Mouse (Mus musculus) heart, embryonic 16.5 days (tissue): ENCODE data around the gene Ccr8. TPM values are rescaled to one million over a fixed set of nuclear protein-coding genes. Genes with fewer than 3 reads are reported as not detected.

Experiments used
- ATAC-seq: fragments of 200-750 bp; cut with Nextera tagmentation; replicated peaks from 2 replicates; pipeline ENCODE4 v1.8.0; 2017; ENCODE audit warnings: moderate number of reproducible peaks; ENCODE audit not compliant: insufficient read depth, low FRiP score; ENCODE audit errors: extremely low read depth
- H3K27ac ChIP-seq: fragments of 300-500 bp; sonication (generic); 2 replicates; pipeline ENCODE4 v1.5.1; 2014; ENCODE audit warnings: mild to moderate bottlenecking, low read length, control low read depth, moderate library complexity
- H3K27me3 ChIP-seq: fragments of 300-500 bp; sonication (generic); 2 replicates; pipeline ENCODE4 v1.6.1; 2014; ENCODE audit warnings: low read length, mixed read lengths; ENCODE audit not compliant: control insufficient read depth, insufficient read depth
- H3K36me3 ChIP-seq: fragments of 300-500 bp; sonication (generic); 2 replicates; pipeline ENCODE4 v1.6.1; 2014; ENCODE audit not compliant: control insufficient read depth, insufficient read depth
- H3K4me1 ChIP-seq: fragments of 300-500 bp; sonication (generic); 2 replicates; pipeline ENCODE4 v1.6.1; 2014; ENCODE audit warnings: low read length, mixed read lengths; ENCODE audit not compliant: control insufficient read depth, insufficient read depth
- H3K4me2 ChIP-seq: fragments of 300-500 bp; sonication (generic); 2 replicates; pipeline ENCODE4 v1.6.1; 2014; ENCODE audit warnings: low read depth, mild to moderate bottlenecking, control low read depth, low read length
- H3K4me3 ChIP-seq: fragments of 300-500 bp; sonication (generic); 2 replicates; pipeline ENCODE4 v1.5.1; 2014; ENCODE audit warnings: mild to moderate bottlenecking, control low read depth, low read length
- H3K9ac ChIP-seq: fragments of 300-500 bp; sonication (generic); 2 replicates; pipeline ENCODE4 v1.6.1; 2014; ENCODE audit warnings: low read length, control low read depth
- H3K9me3 ChIP-seq: fragments of 300-500 bp; sonication (generic); replicated peaks from 2 replicates; pipeline ENCODE4 v1.6.1; 2016; ENCODE audit warnings: low read length; ENCODE audit not compliant: control insufficient read depth
- WGBS: fragments of 180-500 bp; shearing (Covaris S2); extraction: QIAGEN DNeasy Blood & Tissue Kit; methylation state at CpG from one replicate; pipeline ENCODE4 v1.1.7; 2014; 5-methylcytosine and 5-hydroxymethylcytosine counted together
- polyA plus RNA-seq: library from polyadenylated mRNA; unstranded; fragments of >200 nt; fragmentation: Nextera tagmentation; extraction: Ambion mirVana; gene quantifications from 2 replicates; pipeline ENCODE4 v1.2.1, GENCODE M21; 2015

Gene Ccr8
- polyA plus RNA-seq, 1 experiment from 2014 or later, result 4.4 TPM

- 73% methylated on average over 5 of the region's 5 CpGs for WGBS
Observed at GRCm38 (mm10) chr9:120081967-120082366, 9.9 kb upstream of the Ccr8 start.

GRCm38 (mm10) chr9:120082691-120083090 is 9.2 kb upstream of the Ccr8 start:
- H3K4me1 ChIP-seq, result no peaks in the 10 kb centered on the region
- 77% methylated on average over 4 of the region's 4 CpGs for WGBS
- ATAC-seq, result no peak
- 0 out of 2 replicates have a peak, but pooled peaks cover 4% of the 10 kb centered on the region for H3K9me3 ChIP-seq
- H3K9ac ChIP-seq, result no peak overlapping the region
- H3K27me3 ChIP-seq, result no peaks in the 10 kb centered on the region
- H3K36me3 ChIP-seq, result no peaks in the 10 kb centered on the region
- H3K27ac ChIP-seq, result no peak overlapping the region
- H3K4me3 ChIP-seq, result no peak overlapping the region
- H3K4me2 ChIP-seq, result no peak overlapping the region

More at GRCm38 (mm10) chr9:120081967-120082366, 9.9 kb upstream of the Ccr8 start:
- Histone ChIP-seq H3K9me3 (0 out of 2 replicates have a peak, but pooled peaks cover 4% of the 10 kb centered on the region), H3K4me1 (no peaks in the 10 kb centered on the region), H3K9ac (no peak overlapping the region), H3K4me3 (no peak overlapping the region), H3K4me2 (no peak overlapping the region), H3K27me3 (no peaks in the 10 kb centered on the region), H3K36me3 (no peaks in the 10 kb centered on the region), H3K27ac (no peak overlapping the region)
- no peak for ATAC-seq

GRCm38 (mm10) chr9:120083158-120083894 is 8.6 kb upstream of the Ccr8 start:
- Histone ChIP-seq H3K4me1 (no peaks in the 10 kb centered on the region), H3K4me3 (no peak overlapping the region), H3K27ac (no peak overlapping the region), H3K9ac (no peak overlapping the region), H3K36me3 (no peaks in the 10 kb centered on the region), H3K27me3 (no peaks in the 10 kb centered on the region), H3K9me3 (0 out of 2 replicates have a peak, but pooled peaks cover 4% of the 10 kb centered on the region), H3K4me2 (no peak overlapping the region)
- WGBS, result 75% methylated on average over 18 of the region's 18 CpGs
- ATAC-seq, result no peak

- Histone ChIP-seq H3K9ac (no peak overlapping the region), H3K36me3 (no peaks in the 10 kb centered on the region), H3K9me3 (peaks cover 10% of the 10 kb centered on the region), H3K4me2 (no peak overlapping the region), H3K27me3 (no peaks in the 10 kb centered on the region), H3K4me3 (no peak overlapping the region), H3K4me1 (no peaks in the 10 kb centered on the region), H3K27ac (no peak overlapping the region)
- no peak; the same call in 1 of the 2 replicates for ATAC-seq
- WGBS, result 69% methylated on average over 9 of the region's 9 CpGs
Observed at GRCm38 (mm10) chr9:120084406-120084805, 7.5 kb upstream of the Ccr8 start.

GRCm38 (mm10) chr9:120089125-120089524 is 2.8 kb upstream of the Ccr8 start:
- Histone ChIP-seq H3K4me1 (no peaks in the 10 kb centered on the region), H3K4me3 (no peak overlapping the region), H3K27me3 (no peaks in the 10 kb centered on the region), H3K4me2 (no peak overlapping the region), H3K9me3 (peaks cover 7% of the 10 kb centered on the region), H3K27ac (no peak overlapping the region), H3K36me3 (no peaks in the 10 kb centered on the region), H3K9ac (no peak overlapping the region)
- 80% methylated on average over 7 of the region's 7 CpGs for WGBS
- no peak for ATAC-seq

- H3K27me3 ChIP-seq, result no peaks in the 10 kb centered on the region
- peaks cover 7% of the 10 kb centered on the region for H3K9me3 ChIP-seq
- H3K4me2 ChIP-seq, result no peak overlapping the region
- ATAC-seq, result no peak
- WGBS, result 63% methylated on average over 10 of the region's 10 CpGs
- no peak overlapping the region for H3K27ac ChIP-seq
- H3K4me1 ChIP-seq, result no peaks in the 10 kb centered on the region
- no peak overlapping the region for H3K9ac ChIP-seq
- H3K36me3 ChIP-seq, result no peaks in the 10 kb centered on the region
- H3K4me3 ChIP-seq, result no peak overlapping the region
Observed at GRCm38 (mm10) chr9:120091086-120091485, 828 bp upstream of the Ccr8 start.

GRCm38 (mm10) chr9:120093701-120094100 is 1.8 kb downstream of the Ccr8 start:
- Histone ChIP-seq H3K27me3 (no peaks in the 10 kb centered on the region), H3K9me3 (peaks cover 7% of the 10 kb centered on the region), H3K4me2 (no peak overlapping the region), H3K9ac (no peak overlapping the region), H3K4me3 (no peak overlapping the region), H3K4me1 (no peaks in the 10 kb centered on the region), H3K36me3 (no peaks in the 10 kb centered on the region), H3K27ac (no peak overlapping the region)
- WGBS, result 80% methylated on average over 13 of the region's 13 CpGs
- no peak for ATAC-seq

GRCm38 (mm10) chr9:120095886-120096285 is 4.0 kb downstream of the Ccr8 start:
- Histone ChIP-seq H3K27ac (no peak overlapping the region), H3K4me1 (no peaks in the 10 kb centered on the region), H3K27me3 (no peaks in the 10 kb centered on the region), H3K9ac (no peak overlapping the region), H3K4me3 (no peak overlapping the region), H3K36me3 (no peaks in the 10 kb centered on the region), H3K4me2 (no peak overlapping the region), H3K9me3 (no peaks in the 10 kb centered on the region)
- ATAC-seq, result no peak
- 52% methylated on average over 7 of the region's 7 CpGs for WGBS

GRCm38 (mm10) chr9:120098682-120099081 is 6.8 kb downstream of the Ccr8 start:
- peaks cover 6% of the 10 kb centered on the region for H3K9me3 ChIP-seq
- no peak overlapping the region for H3K4me3 ChIP-seq
- H3K4me2 ChIP-seq, result no peak overlapping the region
- ATAC-seq, result peak; percentile 32; the same call in 1 of the 2 replicates
- 15% methylated on average over 7 of the region's 7 CpGs for WGBS
- H3K27me3 ChIP-seq, result no peaks in the 10 kb centered on the region
- no peaks in the 10 kb centered on the region for H3K4me1 ChIP-seq
- H3K27ac ChIP-seq, result no peak overlapping the region
- no peak overlapping the region for H3K9ac ChIP-seq
- H3K36me3 ChIP-seq, result no peaks in the 10 kb centered on the region
